Mouse (Mus musculus) liver, embryonic 15.5 days (tissue): ENCODE measurements at regions not wholly inside any gene's neighbourhood (a gene's known extent, or its start where the extent isn't known, plus 50 kb on each side); places are given as distances from the start of the nearest gene placed in this dataset.
"Not testable (repeated sequence)": the region's sequence is repeated elsewhere in the genome, so short reads cannot be mapped to it uniquely, and the experiment has no call there.

Source experiments
- ATAC-seq: fragments of 200-750 bp; cut with Nextera tagmentation; 2 replicates; pipeline ENCODE4 v1.8.0; 2017; ENCODE audit warnings: moderate number of reproducible peaks, mild to moderate bottlenecking, moderate library complexity; ENCODE audit not compliant: insufficient read depth
- H3K27ac ChIP-seq: fragments of 300-500 bp; sonication (generic); replicated peaks from 2 replicates; pipeline ENCODE4 v1.5.1; 2015; ENCODE audit warnings: mild to moderate bottlenecking, inconsistent platforms
- H3K27me3 ChIP-seq: fragments of 300-500 bp; sonication (generic); 2 replicates; pipeline ENCODE4 v1.6.1; 2015; ENCODE audit warnings: mild to moderate bottlenecking, inconsistent platforms
- H3K36me3 ChIP-seq: fragments of 300-500 bp; sonication (generic); replicated peaks from 2 replicates; pipeline ENCODE4 v1.6.1; 2015; ENCODE audit warnings: moderate library complexity, mild to moderate bottlenecking, inconsistent platforms
- H3K4me1 ChIP-seq: fragments of 300-500 bp; sonication (generic); replicated peaks from 2 replicates; pipeline ENCODE4 v1.6.1; 2015; ENCODE audit warnings: inconsistent platforms
- H3K4me2 ChIP-seq: fragments of 300-500 bp; sonication (generic); 2 replicates; pipeline ENCODE4 v1.6.1; 2015; ENCODE audit warnings: moderate library complexity, mild to moderate bottlenecking, inconsistent platforms
- H3K4me3 ChIP-seq: fragments of 300-500 bp; sonication (generic); replicated peaks from 2 replicates; pipeline ENCODE4 v1.5.1; 2015; ENCODE audit warnings: mild to moderate bottlenecking, inconsistent platforms
- H3K9ac ChIP-seq: fragments of 300-500 bp; sonication (generic); 2 replicates; pipeline ENCODE4 v1.6.1; 2015; ENCODE audit warnings: moderate library complexity, mild to moderate bottlenecking, inconsistent platforms
- H3K9me3 ChIP-seq: fragments of 300-500 bp; sonication (generic); replicated peaks from 2 replicates; pipeline ENCODE4 v1.6.1; 2016; ENCODE audit warnings: inconsistent platforms
- WGBS: fragments of 180-500 bp; shearing (Covaris S2); methylation state at CpG from one replicate; pipeline ENCODE4 v1.1.7; 2015; ENCODE audit warnings: mixed read lengths; ENCODE audit not compliant: insufficient replicate concordance; 5-methylcytosine and 5-hydroxymethylcytosine counted together

GRCm38 (mm10) chr1:164541711-164542110, 83.6 kb upstream of the Atp1b1 start:
- Histone ChIP-seq H3K27me3 (no peaks in the 10 kb centered on the region), H3K9ac (no peak overlapping the region), H3K4me3 (no peak overlapping the region), H3K27ac (no peak overlapping the region), H3K4me2 (no peak overlapping the region), H3K9me3 (no peaks in the 10 kb centered on the region), H3K4me1 (no peaks in the 10 kb centered on the region), H3K36me3 (no peaks in the 10 kb centered on the region)
- 40% methylated on average over 1 of the region's 1 CpGs for WGBS
- ATAC-seq, result no peak

- Histone ChIP-seq H3K9ac (no peak overlapping the region), H3K4me3 (no peak overlapping the region), H3K27me3 (no peaks in the 10 kb centered on the region), H3K4me1 (no peaks in the 10 kb centered on the region), H3K4me2 (no peak overlapping the region), H3K27ac (no peak overlapping the region), H3K36me3 (no peaks in the 10 kb centered on the region), H3K9me3 (no peaks in the 10 kb centered on the region)
- ATAC-seq, result no peak
- 44% methylated on average over 5 of the region's 5 CpGs for WGBS
Measured at GRCm38 (mm10) chr1:164538304-164539043, 80.3 kb upstream of the Atp1b1 start.

- no peak overlapping the region for H3K9ac ChIP-seq
- H3K27ac ChIP-seq, result no peak overlapping the region
- no peaks in the 10 kb centered on the region for H3K4me1 ChIP-seq
- no peak for ATAC-seq
- H3K4me3 ChIP-seq, result no peak overlapping the region
- no peaks in the 10 kb centered on the region for H3K9me3 ChIP-seq
- H3K27me3 ChIP-seq, result no peaks in the 10 kb centered on the region
- 47% methylated on average over 7 of the region's 7 CpGs for WGBS
- H3K36me3 ChIP-seq, result no peaks in the 10 kb centered on the region
- no peak overlapping the region for H3K4me2 ChIP-seq
Measured at GRCm38 (mm10) chr1:164537324-164537948, 79.3 kb upstream of the Atp1b1 start.

- Histone ChIP-seq H3K4me2 (no peak overlapping the region), H3K36me3 (no peaks in the 10 kb centered on the region), H3K27me3 (no peaks in the 10 kb centered on the region), H3K9me3 (no peaks in the 10 kb centered on the region), H3K4me1 (no peaks in the 10 kb centered on the region), H3K4me3 (no peak overlapping the region), H3K9ac (no peak overlapping the region), H3K27ac (no peak overlapping the region)
- 56% methylated on average over 5 of the region's 5 CpGs for WGBS
- no peak for ATAC-seq
Measured at GRCm38 (mm10) chr1:164532196-164532595, 74.0 kb upstream of the Atp1b1 start.

GRCm38 (mm10) chr1:164531741-164532140, 73.6 kb upstream of the Atp1b1 start:
- Histone ChIP-seq H3K4me2 (no peak overlapping the region), H3K4me3 (no peak overlapping the region), H3K9me3 (no peaks in the 10 kb centered on the region), H3K9ac (no peak overlapping the region), H3K4me1 (no peaks in the 10 kb centered on the region), H3K36me3 (no peaks in the 10 kb centered on the region), H3K27me3 (no peaks in the 10 kb centered on the region), H3K27ac (no peak overlapping the region)
- no peak for ATAC-seq
- 69% methylated on average over 1 of the region's 1 CpGs for WGBS

GRCm38 (mm10) chr1:164526748-164527147, 68.6 kb upstream of the Atp1b1 start:
- Histone ChIP-seq H3K4me1 (no peaks in the 10 kb centered on the region), H3K27me3 (no peaks in the 10 kb centered on the region), H3K36me3 (no peaks in the 10 kb centered on the region), H3K4me2 (no peak overlapping the region), H3K9me3 (no peaks in the 10 kb centered on the region), H3K9ac (no peak overlapping the region), H3K4me3 (no peak overlapping the region), H3K27ac (no peak overlapping the region)
- no peak for ATAC-seq
- 58% methylated on average over 1 of the region's 1 CpGs for WGBS

- H3K4me1 ChIP-seq, result no peaks in the 10 kb centered on the region
- no peaks in the 10 kb centered on the region for H3K9me3 ChIP-seq
- H3K9ac ChIP-seq, result no peak overlapping the region
- 57% methylated on average over 3 of the region's 3 CpGs for WGBS
- no peak overlapping the region for H3K4me2 ChIP-seq
- ATAC-seq, result no peak
- H3K27ac ChIP-seq, result no peak overlapping the region
- no peaks in the 10 kb centered on the region for H3K36me3 ChIP-seq
- H3K27me3 ChIP-seq, result no peaks in the 10 kb centered on the region
- no peak overlapping the region for H3K4me3 ChIP-seq
Measured at GRCm38 (mm10) chr1:164522377-164523150, 64.4 kb upstream of the Atp1b1 start.

GRCm38 (mm10) chr1:164521371-164522130, 63.4 kb upstream of the Atp1b1 start:
- no peak for ATAC-seq
- no peaks in the 10 kb centered on the region for H3K27me3 ChIP-seq
- H3K4me2 ChIP-seq, result no peak overlapping the region
- no peaks in the 10 kb centered on the region for H3K4me1 ChIP-seq
- no peaks in the 10 kb centered on the region for H3K36me3 ChIP-seq
- no peak overlapping the region for H3K4me3 ChIP-seq
- no peak overlapping the region for H3K27ac ChIP-seq
- H3K9me3 ChIP-seq, result no peaks in the 10 kb centered on the region
- no peak overlapping the region for H3K9ac ChIP-seq
- WGBS, result 59% methylated on average over 6 of the region's 6 CpGs

GRCm38 (mm10) chr1:164518866-164519265, 60.7 kb upstream of the Atp1b1 start:
- Histone ChIP-seq H3K9me3 (no peaks in the 10 kb centered on the region), H3K27me3 (no peaks in the 10 kb centered on the region), H3K4me3 (no peak overlapping the region), H3K4me1 (no peaks in the 10 kb centered on the region), H3K27ac (no peak overlapping the region), H3K4me2 (no peak overlapping the region), H3K9ac (no peak overlapping the region), H3K36me3 (no peaks in the 10 kb centered on the region)
- 75% methylated on average over 3 of the region's 3 CpGs for WGBS
- no peak for ATAC-seq

GRCm38 (mm10) chr1:164518308-164518707, 60.2 kb upstream of the Atp1b1 start:
- Histone ChIP-seq H3K27me3 (no peaks in the 10 kb centered on the region), H3K4me1 (no peaks in the 10 kb centered on the region), H3K9me3 (no peaks in the 10 kb centered on the region), H3K36me3 (no peaks in the 10 kb centered on the region), H3K27ac (no peak overlapping the region), H3K9ac (no peak overlapping the region), H3K4me3 (no peak overlapping the region), H3K4me2 (no peak overlapping the region)
- 61% methylated on average over 4 of the region's 4 CpGs for WGBS
- ATAC-seq, result no peak

- H3K36me3 ChIP-seq, H3K4me1 ChIP-seq, H3K9ac ChIP-seq, H3K4me2 ChIP-seq, H3K9me3 ChIP-seq, H3K27me3 ChIP-seq, H3K27ac ChIP-seq, H3K4me3 ChIP-seq, ATAC-seq: not testable (repeated sequence)
- 42% methylated on average over 2 of the region's 2 CpGs for WGBS
Measured at GRCm38 (mm10) chr1:164517362-164517761, 59.2 kb upstream of the Atp1b1 start.
